Mouse (Mus musculus): Measurements from ENCODE around the gene Uckl1. TPM values are rescaled to one million over a fixed set of nuclear protein-coding genes. Genes with fewer than 3 reads are reported as not detected.
A peak's percentile ranks its signal among the peaks of the same experiment; 100 is the strongest.

Gene Uckl1
- 33.5 and 38.6 TPM in 2 replicates for polyA plus RNA-seq (2014; fragmentation: Nextera tagmentation; extraction: Ambion mirVana)

- peaks cover 19% of the 10 kb centered on the region for H3K36me3 ChIP-seq (replicated peaks; ENCODE audit: control insufficient read depth, insufficient read depth, low read depth, low read length)
- H3K27me3 ChIP-seq (ENCODE audit: control insufficient read depth, insufficient read depth, low read length) = no peaks in the 10 kb centered on the region
- no peak within 1 kb of the TSS for H3K9ac ChIP-seq (replicated peaks; ENCODE audit: low read length)
- DNase-seq (ENCODE audit: low spot score) (no peak), ATAC-seq (replicated peaks; ENCODE audit: insufficient number of reproducible peaks, low FRiP score, low TSS enrichment, low read depth) (no peak)
- H3K4me3 ChIP-seq (ENCODE audit: low read depth, low read length) = no peak within 1 kb of the TSS
- 94% methylated on average over 4 of the region's 4 CpGs for WGBS
- H3K9me3 ChIP-seq (replicated peaks; ENCODE audit: control insufficient read depth, low read length) = no peaks in the 10 kb centered on the region
- H3K27ac ChIP-seq (replicated peaks; ENCODE audit: low read depth, low read length) = no peak within 1 kb of the TSS
- no peaks in the 10 kb centered on the region for H3K4me1 ChIP-seq (ENCODE audit: control insufficient read depth, insufficient read depth, low read length)
- H3K4me2 ChIP-seq (ENCODE audit: low read depth, low read length) = no peak within 1 kb of the TSS
Measured at GRCm38 (mm10) chr2:181584411-181584942, at the start of gene Uckl1. Gene Uckl1 (minus strand): TSS chr2:181584892.

DNA sequence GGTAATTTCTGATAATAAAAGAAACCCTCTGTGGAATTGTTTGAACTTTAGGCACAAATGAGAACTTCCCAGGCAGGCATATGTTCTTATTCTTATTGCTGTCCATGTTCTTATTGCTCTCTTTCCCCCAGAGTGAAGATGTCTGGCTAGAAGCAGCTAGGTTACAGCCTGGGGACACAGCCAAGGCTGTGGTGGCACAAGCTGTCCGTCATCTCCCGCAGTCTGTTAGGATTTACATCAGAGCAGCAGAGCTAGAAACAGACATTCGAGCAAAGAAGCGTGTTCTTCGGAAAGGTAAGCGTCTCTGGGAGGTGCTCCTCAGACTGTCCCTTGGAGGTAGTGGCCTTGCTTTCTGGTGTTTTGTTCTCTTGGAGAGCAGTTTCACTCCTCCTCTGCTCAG, 47.9 kb upstream of the Uckl1 start:
- WGBS = 93% methylated on average over 6 of the region's 6 CpGs
- ATAC-seq (replicated peaks; ENCODE audit: insufficient number of reproducible peaks, low FRiP score, low TSS enrichment, low read depth) (no peak), DNase-seq (ENCODE audit: low spot score) (no peak)
- Histone ChIP-seq H3K9me3 (replicated peaks; ENCODE audit: control insufficient read depth, low read length) (no peaks in the 10 kb centered on the region), H3K27me3 (ENCODE audit: control insufficient read depth, insufficient read depth, low read length) (no peaks in the 10 kb centered on the region), H3K4me1 (ENCODE audit: control insufficient read depth, insufficient read depth, low read length) (no peaks in the 10 kb centered on the region), H3K9ac (replicated peaks; ENCODE audit: low read length) (no peak overlapping the region), H3K27ac (replicated peaks; ENCODE audit: low read depth, low read length) (no peak overlapping the region), H3K36me3 (replicated peaks; ENCODE audit: control insufficient read depth, insufficient read depth, low read depth, low read length) (peaks cover 6% of the 10 kb centered on the region), H3K4me3 (ENCODE audit: low read depth, low read length) (no peak overlapping the region), H3K4me2 (ENCODE audit: low read depth, low read length) (no peak overlapping the region)

GRCm38 (mm10) chr2:181628471-181628870, 43.8 kb upstream of the Uckl1 start:
- H3K27ac ChIP-seq (replicated peaks; ENCODE audit: low read depth, low read length) = no peak overlapping the region
- DNase-seq (ENCODE audit: low spot score) = no peak
- H3K36me3 ChIP-seq (replicated peaks; ENCODE audit: control insufficient read depth, insufficient read depth, low read depth, low read length) = no peaks in the 10 kb centered on the region; the same call in none of the 2 replicates
- no peaks in the 10 kb centered on the region for H3K9me3 ChIP-seq (replicated peaks; ENCODE audit: control insufficient read depth, low read length)
- H3K4me3 ChIP-seq (ENCODE audit: low read depth, low read length) = no peak overlapping the region
- H3K27me3 ChIP-seq (ENCODE audit: control insufficient read depth, insufficient read depth, low read length) = no peaks in the 10 kb centered on the region
- no peaks in the 10 kb centered on the region for H3K4me1 ChIP-seq (ENCODE audit: control insufficient read depth, insufficient read depth, low read length)
- no peak overlapping the region for H3K4me2 ChIP-seq (ENCODE audit: low read depth, low read length)
- H3K9ac ChIP-seq (replicated peaks; ENCODE audit: low read length) = no peak overlapping the region
- no peak for ATAC-seq (replicated peaks; ENCODE audit: insufficient number of reproducible peaks, low FRiP score, low TSS enrichment, low read depth)

- Histone ChIP-seq H3K9ac (replicated peaks; ENCODE audit: low read length) (no peak overlapping the region), H3K27ac (replicated peaks; ENCODE audit: low read depth, low read length) (no peak overlapping the region), H3K9me3 (replicated peaks; ENCODE audit: control insufficient read depth, low read length) (no peaks in the 10 kb centered on the region), H3K36me3 (replicated peaks; ENCODE audit: control insufficient read depth, insufficient read depth, low read depth, low read length) (peaks cover 7% of the 10 kb centered on the region; the same call in 1 of the 2 replicates), H3K27me3 (ENCODE audit: control insufficient read depth, insufficient read depth, low read length) (no peaks in the 10 kb centered on the region), H3K4me2 (ENCODE audit: low read depth, low read length) (no peak overlapping the region), H3K4me1 (ENCODE audit: control insufficient read depth, insufficient read depth, low read length) (no peaks in the 10 kb centered on the region), H3K4me3 (ENCODE audit: low read depth, low read length) (no peak overlapping the region)
- ATAC-seq (replicated peaks; ENCODE audit: insufficient number of reproducible peaks, low FRiP score, low TSS enrichment, low read depth) (no peak), DNase-seq (ENCODE audit: low spot score) (peak; percentile 28)
Measured at GRCm38 (mm10) chr2:181623401-181623800, 38.7 kb upstream of the Uckl1 start.

DNA sequence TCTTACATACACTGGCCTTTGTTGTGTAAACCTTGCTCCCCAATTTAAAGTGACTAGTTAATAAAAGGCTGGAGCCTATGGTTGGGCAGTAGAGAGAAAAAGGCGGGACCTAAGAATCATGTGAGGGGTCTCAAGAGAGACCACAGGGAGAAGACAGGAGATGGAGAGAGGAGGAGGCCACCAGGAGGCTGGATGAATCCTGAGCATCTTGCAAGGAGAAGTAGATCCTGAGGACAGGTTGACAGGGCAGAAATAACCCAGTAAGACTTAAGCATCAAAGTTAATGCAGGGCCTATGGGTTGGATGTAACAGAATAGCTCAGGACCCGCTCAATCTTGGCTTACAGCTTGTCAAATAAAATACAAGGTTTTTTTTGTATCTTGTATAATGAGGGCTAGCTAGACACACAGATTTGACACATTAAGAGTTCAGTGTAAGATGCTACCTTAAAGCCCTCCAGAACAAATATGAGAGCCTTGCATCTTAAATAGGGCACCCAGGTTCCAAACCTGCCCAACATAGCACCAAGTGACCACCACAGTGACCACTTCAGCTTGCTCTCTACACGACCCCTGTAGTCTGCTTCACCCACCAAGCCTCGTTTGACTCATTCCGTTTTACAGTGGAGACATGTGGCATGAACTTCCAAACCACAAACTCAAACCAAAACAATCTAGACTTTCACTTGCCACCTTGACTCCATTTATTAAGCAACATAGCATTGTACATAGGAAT, 34.2 kb upstream of the Uckl1 start:
- H3K4me2 ChIP-seq (ENCODE audit: low read depth, low read length) = no peak overlapping the region
- 87% methylated on average over 5 of the region's 5 CpGs for WGBS
- peaks cover 7% of the 10 kb centered on the region; the same call in 1 of the 2 replicates for H3K36me3 ChIP-seq (replicated peaks; ENCODE audit: control insufficient read depth, insufficient read depth, low read depth, low read length)
- no peak overlapping the region for H3K9ac ChIP-seq (replicated peaks; ENCODE audit: low read length)
- DNase-seq (ENCODE audit: low spot score) = no peak
- ATAC-seq (replicated peaks; ENCODE audit: insufficient number of reproducible peaks, low FRiP score, low TSS enrichment, low read depth) = no peak
- no peaks in the 10 kb centered on the region for H3K9me3 ChIP-seq (replicated peaks; ENCODE audit: control insufficient read depth, low read length)
- no peak overlapping the region for H3K27ac ChIP-seq (replicated peaks; ENCODE audit: low read depth, low read length)
- H3K27me3 ChIP-seq (ENCODE audit: control insufficient read depth, insufficient read depth, low read length) = no peaks in the 10 kb centered on the region
- H3K4me1 ChIP-seq (ENCODE audit: control insufficient read depth, insufficient read depth, low read length) = no peaks in the 10 kb centered on the region
- no peak overlapping the region for H3K4me3 ChIP-seq (ENCODE audit: low read depth, low read length)

DNA sequence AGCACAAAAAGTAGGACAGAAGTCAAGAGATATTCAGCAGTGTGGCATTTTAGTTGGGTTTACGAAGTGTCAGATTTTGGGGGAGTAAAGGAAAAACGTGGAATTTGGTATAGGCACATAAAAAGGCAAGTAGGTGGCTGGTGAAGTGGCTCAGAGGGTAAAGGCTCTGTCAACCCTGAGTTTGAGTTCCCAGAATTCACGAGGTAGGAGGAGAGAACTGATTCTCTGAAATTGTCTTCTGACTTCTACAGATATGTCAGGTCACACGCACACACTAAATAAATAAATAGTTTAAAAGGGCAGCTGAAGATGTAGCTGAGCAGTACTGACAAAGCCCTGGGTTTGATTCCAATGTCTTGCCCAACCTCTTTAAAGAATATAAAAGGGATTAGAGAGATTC, 17.7 kb upstream of the Uckl1 start:
- H3K4me1 ChIP-seq (ENCODE audit: control insufficient read depth, insufficient read depth, low read length) = peaks cover 3% of the 10 kb centered on the region; the same call in 1 of the 2 replicates
- H3K4me2 ChIP-seq (ENCODE audit: low read depth, low read length) = no peak overlapping the region
- peak overlapping the region; percentile 96; the same call in 1 of the 2 replicates for H3K4me3 ChIP-seq (ENCODE audit: low read depth, low read length)
- no peak overlapping the region for H3K9ac ChIP-seq (replicated peaks; ENCODE audit: low read length)
- H3K36me3 ChIP-seq (replicated peaks; ENCODE audit: control insufficient read depth, insufficient read depth, low read depth, low read length) = no peaks in the 10 kb centered on the region
- no peaks in the 10 kb centered on the region for H3K9me3 ChIP-seq (replicated peaks; ENCODE audit: control insufficient read depth, low read length)
- H3K27me3 ChIP-seq (ENCODE audit: control insufficient read depth, insufficient read depth, low read length) = no peaks in the 10 kb centered on the region
- no peak overlapping the region for H3K27ac ChIP-seq (replicated peaks; ENCODE audit: low read depth, low read length)
- no peak for DNase-seq (ENCODE audit: low spot score)
- 73% methylated on average over 4 of the region's 4 CpGs for WGBS
- no peak for ATAC-seq (replicated peaks; ENCODE audit: insufficient number of reproducible peaks, low FRiP score, low TSS enrichment, low read depth)

GRCm38 (mm10) chr2:181601751-181602145, 17.1 kb upstream of the Uckl1 start:
- WGBS = 32% methylated on average over 10 of the region's 10 CpGs
- Histone ChIP-seq H3K9ac (replicated peaks; ENCODE audit: low read length) (peak overlapping the region; percentile 83), H3K4me1 (ENCODE audit: control insufficient read depth, insufficient read depth, low read length) (peaks cover 3% of the 10 kb centered on the region; the same call in 1 of the 2 replicates), H3K9me3 (replicated peaks; ENCODE audit: control insufficient read depth, low read length) (no peaks in the 10 kb centered on the region), H3K36me3 (replicated peaks; ENCODE audit: control insufficient read depth, insufficient read depth, low read depth, low read length) (no peaks in the 10 kb centered on the region), H3K4me3 (ENCODE audit: low read depth, low read length) (peak overlapping the region; percentile 96), H3K27ac (replicated peaks; ENCODE audit: low read depth, low read length) (no peak overlapping the region), H3K27me3 (ENCODE audit: control insufficient read depth, insufficient read depth, low read length) (no peaks in the 10 kb centered on the region), H3K4me2 (ENCODE audit: low read depth, low read length) (peak overlapping the region; percentile 78)
- ATAC-seq (replicated peaks; ENCODE audit: insufficient number of reproducible peaks, low FRiP score, low TSS enrichment, low read depth) (no peak), DNase-seq (ENCODE audit: low spot score) (no peak)

All from embryonic facial prominence, embryonic 11.5 days (tissue).